In the genomic region with DNA sequence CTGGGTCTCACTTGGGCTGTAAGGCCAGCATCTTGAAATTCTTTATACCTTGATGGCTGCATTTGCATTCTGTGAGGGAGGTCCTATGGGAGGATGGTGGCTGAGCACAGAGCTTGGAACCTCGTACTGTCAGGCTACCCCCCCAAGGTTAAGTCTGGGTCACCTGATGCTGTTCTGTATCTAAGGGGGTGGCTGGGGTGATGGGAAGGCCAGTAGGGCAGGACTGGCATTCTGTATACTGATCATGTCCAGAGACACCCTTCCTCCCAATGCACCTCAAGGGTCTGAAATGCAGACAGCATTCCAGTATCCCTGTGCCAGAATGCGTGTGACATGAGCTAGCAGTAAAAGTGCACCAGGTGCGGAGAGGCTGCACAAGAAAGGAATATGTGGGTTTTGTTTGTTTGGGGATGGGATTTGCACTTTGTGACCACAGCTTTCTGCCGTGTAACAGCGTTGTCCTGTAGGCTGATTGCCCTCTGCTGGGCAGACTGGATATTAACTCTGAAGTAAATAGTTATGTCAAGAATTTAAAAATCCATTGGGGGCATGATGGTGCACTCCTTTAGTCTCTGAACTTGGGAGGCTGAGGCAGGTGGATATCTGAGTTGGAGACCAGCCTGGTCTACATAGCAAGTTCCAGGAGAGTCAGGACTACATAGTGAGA, we compare ENCODE assay signal across 8 mouse cellular contexts. TPM values are rescaled to one million over a fixed set of nuclear protein-coding genes. Genes with fewer than 3 reads are reported as not detected.
DNase-seq lines count a peak whose midpoint lies in the region; ATAC-seq and TF ChIP-seq lines count a peak whose summit lies in the region.
"Had no signal": no experiment of that assay in that cellular context is flagged by ENCODE, and none has a peak within 500 bp of the region (broad histone marks: within the 10 kb centered on the region; RNA-seq: fewer than 3 reads in every experiment).

No protein-coding gene starts in this region.

- no peak overlapping the region for H3K27ac ChIP-seq in kidney, adult 2 months (ENCODE audit: insufficient read depth, low read depth, low read length)
- no peak overlapping the region for H3K27ac ChIP-seq in kidney, embryonic 16.5 days (ENCODE audit: low read length)
- no peak overlapping the region for H3K27ac ChIP-seq in ES-Bruce4 (ENCODE audit: insufficient read depth, low read length)
- no peak overlapping the region for H3K27ac ChIP-seq in hindbrain, postnatal 0 days
- H3K27ac ChIP-seq: liver, embryonic 13.5 days had no signal

- no peaks in the 10 kb centered on the region for H3K36me3 ChIP-seq in kidney, adult 2 months (ENCODE audit: control insufficient read depth, insufficient read depth, low read length)
- no peaks in the 10 kb centered on the region for H3K36me3 ChIP-seq in kidney, embryonic 16.5 days (ENCODE audit: insufficient read depth, low read length)
- H3K36me3 ChIP-seq in ES-Bruce4 (ENCODE audit: control insufficient read depth, insufficient read depth, low read length, poor library complexity, severe bottlenecking) = no peaks in the 10 kb centered on the region
- H3K36me3 ChIP-seq in hindbrain, postnatal 0 days (ENCODE audit: insufficient read depth, low read length) = no peaks in the 10 kb centered on the region
- H3K36me3 ChIP-seq: liver, embryonic 13.5 days had no signal

- no peak overlapping the region for H3K4me2 ChIP-seq in kidney, embryonic 16.5 days (replicated peaks; ENCODE audit: low read depth, low read length)
- H3K4me2 ChIP-seq in hindbrain, postnatal 0 days (ENCODE audit: low read depth, low read length) = no peak overlapping the region
- H3K4me2 ChIP-seq: liver, embryonic 13.5 days had no signal

- peak; percentile 78 for TF ChIP-seq CTCF in kidney, adult 2 months (conservative IDR thresholded peaks at IDR 0.05; ENCODE audit: insufficient read depth, insufficient read length, low read depth, low read length)
- peak; percentile 54 for TF ChIP-seq CTCF in ES-Bruce4 (IDR thresholded peaks at IDR 0.05; ENCODE audit: low read depth, low read length)
- TF ChIP-seq CTCF in hindbrain, postnatal 0 days (IDR thresholded peaks at IDR 0.05; ENCODE audit: low read depth) = peak; percentile 85

- H3K4me3 ChIP-seq in kidney, adult 2 months (ENCODE audit: insufficient read depth, low read depth, low read length) = no peak overlapping the region
- no peak overlapping the region for H3K4me3 ChIP-seq in kidney, embryonic 16.5 days (ENCODE audit: low read length)
- no peak overlapping the region for H3K4me3 ChIP-seq in ES-Bruce4 (ENCODE audit: low read depth, low read length)
- no peak overlapping the region for H3K4me3 ChIP-seq in hindbrain, postnatal 0 days (ENCODE audit: low read length)
- H3K4me3 ChIP-seq: liver, embryonic 13.5 days had no signal

- no peak for TF ChIP-seq POLR2A in kidney, adult 2 months (IDR thresholded peaks at IDR 0.05; ENCODE audit: low read depth, low read length)
- no peak for TF ChIP-seq POLR2A in ES-Bruce4 (IDR thresholded peaks at IDR 0.05; ENCODE audit: insufficient read depth, low read length)

- no peaks in the 10 kb centered on the region for H3K4me1 ChIP-seq in kidney, adult 2 months (ENCODE audit: control insufficient read depth, insufficient read depth, low read length)
- H3K4me1 ChIP-seq in kidney, embryonic 16.5 days (ENCODE audit: insufficient read depth, low read length) = no peaks in the 10 kb centered on the region
- H3K4me1 ChIP-seq in ES-Bruce4 (ENCODE audit: control insufficient read depth, insufficient read depth, low read length) = peaks cover 8% of the 10 kb centered on the region
- no peaks in the 10 kb centered on the region for H3K4me1 ChIP-seq in hindbrain, postnatal 0 days (ENCODE audit: insufficient read depth, low read length)
- H3K4me1 ChIP-seq: liver, embryonic 13.5 days had no signal

- DNase-seq in kidney, adult 2 months = peak; percentile 41
- peak; percentile 59 for DNase-seq in adipocyte (ENCODE audit: low spot score)
- DNase-seq in hindbrain, postnatal 0 days (ENCODE audit: low spot score) = peak; percentile 81
- no peak for DNase-seq in urinary bladder, postnatal 4 days (ENCODE audit: low spot score in 2 of 2)
- no peak for DNase-seq in spleen, adult 18-20 months
- DNase-seq: liver, embryonic 13.5 days had no signal

- TF ChIP-seq EP300 in ES-Bruce4 (IDR thresholded peaks at IDR 0.05; ENCODE audit: insufficient read depth, low read depth, low read length) = no peak

- peaks cover 9% of the 10 kb centered on the region; the same call in 1 of the 2 replicates for H3K9me3 ChIP-seq in kidney, embryonic 16.5 days (ENCODE audit: low read length)
- no peaks in the 10 kb centered on the region for H3K9me3 ChIP-seq in ES-Bruce4 (replicated peaks; ENCODE audit: control insufficient read depth, insufficient read depth, low read length, poor library complexity, severe bottlenecking)
- H3K9me3 ChIP-seq in hindbrain, postnatal 0 days (ENCODE audit: low read length) = no peaks in the 10 kb centered on the region

- 17% methylated on average over 5 of the region's 5 CpGs for WGBS in kidney, adult 2 months
- 24% methylated on average over 5 of the region's 5 CpGs for WGBS in kidney, embryonic 16.5 days
- 33% methylated on average over 5 of the region's 5 CpGs for WGBS in hindbrain, postnatal 0 days

- H3K27me3 ChIP-seq in kidney, adult 2 months (replicated peaks; ENCODE audit: control insufficient read depth, insufficient read depth, low read length) = no peaks in the 10 kb centered on the region
- no peaks in the 10 kb centered on the region for H3K27me3 ChIP-seq in kidney, embryonic 16.5 days (ENCODE audit: insufficient read depth, low read length)
- no peaks in the 10 kb centered on the region for H3K27me3 ChIP-seq in ES-Bruce4 (ENCODE audit: control insufficient read depth, insufficient read depth, low read length, poor library complexity, severe bottlenecking)
- H3K27me3 ChIP-seq in hindbrain, postnatal 0 days (ENCODE audit: insufficient read depth, low read length) = no peaks in the 10 kb centered on the region
- H3K27me3 ChIP-seq: liver, embryonic 13.5 days had no signal

- ATAC-seq in kidney, embryonic 16.5 days (ENCODE audit: low FRiP score, low TSS enrichment) = no peak
- ATAC-seq in hindbrain, postnatal 0 days = peak; percentile 29; the same call in 1 of the 2 replicates

- H3K9ac ChIP-seq in kidney, embryonic 16.5 days (replicated peaks; ENCODE audit: low read length) = no peak overlapping the region
- H3K9ac ChIP-seq in ES-Bruce4 (ENCODE audit: low read depth, poor library complexity, severe bottlenecking) = no peak overlapping the region
- H3K9ac ChIP-seq in hindbrain, postnatal 0 days (replicated peaks; ENCODE audit: low read length) = no peak overlapping the region
- H3K9ac ChIP-seq: liver, embryonic 13.5 days had no signal

RNA-seq across cellular contexts. Expression of gene Mtus2, which starts 12.0 kb away (rescaled TPM):
- 0.80 and 0.98 TPM in 2 replicates for polyA plus RNA-seq in kidney, adult 2 months (2012; rRNA removed)
- 1.9 and 2.7 TPM in 2 replicates for polyA plus RNA-seq in kidney, embryonic 16.5 days (2015; fragmentation: Nextera tagmentation; extraction: Ambion mirVana)
- 2.4 and 4.7 TPM in 2 replicates for polyA plus RNA-seq in ES-Bruce4 (2011; ENCODE audit: insufficient read depth, insufficient read length, low read depth, missing spikeins)
- total RNA-seq in hindbrain, postnatal 0 days (2014; rRNA removed) = 40.4 and 50.2 TPM in 2 replicates
- 31.3 and 33.6 TPM in 2 replicates for polyA plus RNA-seq in hindbrain, postnatal 0 days (2015; fragmentation: Nextera tagmentation; extraction: Ambion mirVana)

RNA-seq across cellular contexts. Expression of gene Slc46a3, which starts 50.5 kb away (rescaled TPM):
- 36.9 and 48.5 TPM in 2 replicates for polyA plus RNA-seq in kidney, adult 2 months (2012; rRNA removed)
- polyA plus RNA-seq in kidney, embryonic 16.5 days (2015; fragmentation: Nextera tagmentation; extraction: Ambion mirVana) = 2.5 and 2.7 TPM in 2 replicates
- 2.5 and 3.9 TPM in 2 replicates for polyA plus RNA-seq in ES-Bruce4 (2011; ENCODE audit: insufficient read depth, insufficient read length, low read depth, missing spikeins)
- 6.2 and 6.5 TPM in 2 replicates for total RNA-seq in hindbrain, postnatal 0 days (2014; rRNA removed)
- 6.1 and 6.4 TPM in 2 replicates for polyA plus RNA-seq in hindbrain, postnatal 0 days (2015; fragmentation: Nextera tagmentation; extraction: Ambion mirVana)

Comparison
In these comparisons a context has a peak if more than half of its experiments do, and no peak if none do; other contexts are left out.
1. DNase-seq: peak in kidney, adult 2 months (single experiment), adipocyte (single experiment) and hindbrain, postnatal 0 days (single experiment); none in urinary bladder, postnatal 4 days (0 of 2) and spleen, adult 18-20 months (0 of 2).
2. Peak in every context shown above with its lines, with median percentiles within 50 percentile points of each other: CTCF ChIP-seq.